Mouse (Mus musculus): Measurements from ENCODE around the gene Tmem182. TPM values are rescaled to one million over a fixed set of nuclear protein-coding genes. Genes with fewer than 3 reads are reported as not detected.

Tmem182 gene
- total and polyA plus RNA-seq, 3 experiments: not detected

DNA sequence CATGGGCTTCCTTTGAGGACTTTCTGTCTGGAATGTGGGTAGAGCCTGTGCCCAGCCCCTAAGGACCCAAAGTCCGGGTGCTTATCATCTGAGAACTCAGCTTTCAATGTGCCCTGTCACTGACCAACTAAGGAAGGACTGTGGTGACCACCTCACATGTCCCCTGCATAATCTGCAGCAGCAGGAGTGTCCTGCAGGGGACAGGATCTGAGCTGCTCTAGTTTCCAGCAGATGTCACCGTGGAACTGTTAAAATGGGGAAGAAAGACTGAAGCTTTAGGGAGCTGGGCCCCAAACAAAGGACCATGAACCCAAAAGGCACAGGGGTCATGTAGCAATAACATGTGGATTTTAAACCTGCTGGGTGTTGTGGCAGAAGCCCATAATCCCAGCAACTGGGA, 75.1 kb downstream of the Tmem182 start:
- Histone ChIP-seq H3K27me3 (replicated peaks) (no peaks in the 10 kb centered on the region), H3K4me3 (replicated peaks in 1 of 3; ENCODE audit: low read depth in 2 of 3, low read length in 2 of 3, poor library complexity in 1 of 3) (no peak overlapping the region), H3K9me3 (replicated peaks; ENCODE audit: low read length) (peaks cover 76% of the 10 kb centered on the region), H3K4me1 (ENCODE audit: control insufficient read depth in 1 of 2, insufficient read depth in 2 of 2) (no peaks in the 10 kb centered on the region), H3K36me3 (replicated peaks in 1 of 2; ENCODE audit: control insufficient read depth in 1 of 2, insufficient read depth in 1 of 2, low read length in 1 of 2) (no peaks in the 10 kb centered on the region), H3K9ac (ENCODE audit: insufficient read depth, low read depth) (no peak overlapping the region), H3K27ac (ENCODE audit: insufficient read depth, low read depth) (no peak overlapping the region), H3K79me2 (replicated peaks; ENCODE audit: control insufficient read depth, extremely low read depth, insufficient read depth, poor library complexity, severe bottlenecking) (no peaks in the 10 kb centered on the region), H3K4me2 (ENCODE audit: insufficient read depth, low read depth, poor library complexity, severe bottlenecking) (no peak overlapping the region)
- dilution Hi-C loops (cut with MboI; ENCODE audit: extremely low pct_ligation_motif_present, extremely low pct_unique_long_range_greater_than_20kb, low sequenced_read_pairs): no loop called here
- in situ Hi-C loops (cut with MboI; ENCODE audit: low pct_ligation_motif_present, low pct_unique_long_range_greater_than_20kb, low sequenced_read_pairs): no loop called here
- TF ChIP-seq HCFC1 (IDR thresholded peaks at IDR 0.05; ENCODE audit: low read depth, low read length): no peak
- TF ChIP-seq MAX (IDR thresholded peaks at IDR 0.05; ENCODE audit: low read length): no peak
- no peak for TF ChIP-seq JUN (IDR thresholded peaks at IDR 0.05; ENCODE audit: insufficient read depth, low read depth, low read length)
- no peak for TF ChIP-seq RCOR1 (conservative IDR thresholded peaks at IDR 0.05; ENCODE audit: low read depth, low read length)
- TF ChIP-seq EP300 (IDR thresholded peaks at IDR 0.05; ENCODE audit: low read length): no peak
- no peak for TF ChIP-seq CHD1 (IDR thresholded peaks at IDR 0.05; ENCODE audit: low read depth, low read length)
- TF ChIP-seq NRF1 (IDR thresholded peaks at IDR 0.05; ENCODE audit: low read depth, low read length): no peak
- no peak for TF ChIP-seq JUND (conservative IDR thresholded peaks at IDR 0.05; ENCODE audit: low read depth, low read length)
- TF ChIP-seq ZMIZ1 (IDR thresholded peaks at IDR 0.05; ENCODE audit: low read depth, low read length): no peak
- no peak for TF ChIP-seq CTCF (conservative IDR thresholded peaks at IDR 0.05 in 1 of 2, IDR thresholded peaks at IDR 0.05 in 1 of 2; ENCODE audit: low read depth in 2 of 2, low read length in 2 of 2)
- no peak for TF ChIP-seq ETS1 (conservative IDR thresholded peaks at IDR 0.05; ENCODE audit: low read depth, low read length)
- TF ChIP-seq MAZ (IDR thresholded peaks at IDR 0.05; ENCODE audit: low read depth, low read length): no peak
- DNase-seq (ENCODE audit: extremely low read depth): no peak

DNA sequence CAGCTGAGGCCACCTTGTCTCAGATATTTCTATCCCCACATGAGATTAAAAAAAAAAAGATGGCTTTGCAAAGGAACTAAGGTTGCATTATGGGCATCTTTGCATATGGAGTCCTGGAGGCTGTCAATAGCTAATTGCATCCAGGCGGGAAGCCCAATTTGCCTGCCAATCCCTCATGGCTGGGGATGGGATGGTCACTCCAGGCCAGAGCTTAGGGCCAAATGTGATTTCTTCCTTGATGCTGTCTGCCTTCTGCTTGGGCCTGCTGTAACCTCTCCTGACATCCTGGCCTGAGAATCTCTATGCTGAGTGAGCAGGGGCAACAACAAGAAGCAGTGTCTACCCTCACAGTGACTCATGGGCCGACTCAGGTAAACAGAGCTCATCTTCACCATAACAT, 78.5 kb downstream of the Tmem182 start:
- no peaks in the 10 kb centered on the region for H3K4me1 ChIP-seq (ENCODE audit: control insufficient read depth in 1 of 2, insufficient read depth in 2 of 2)
- no peaks in the 10 kb centered on the region for H3K79me2 ChIP-seq (replicated peaks; ENCODE audit: control insufficient read depth, extremely low read depth, insufficient read depth, poor library complexity, severe bottlenecking)
- in situ Hi-C loops (cut with MboI; ENCODE audit: low pct_ligation_motif_present, low pct_unique_long_range_greater_than_20kb, low sequenced_read_pairs) (no loop called here), dilution Hi-C loops (cut with MboI; ENCODE audit: extremely low pct_ligation_motif_present, extremely low pct_unique_long_range_greater_than_20kb, low sequenced_read_pairs) (no loop called here)
- no peak for DNase-seq (ENCODE audit: extremely low read depth)
- no peaks in the 10 kb centered on the region for H3K36me3 ChIP-seq (replicated peaks in 1 of 2; ENCODE audit: control insufficient read depth in 1 of 2, insufficient read depth in 1 of 2, low read length in 1 of 2)
- H3K9me3 ChIP-seq (replicated peaks; ENCODE audit: low read length): peaks cover 73% of the 10 kb centered on the region
- H3K4me2 ChIP-seq (ENCODE audit: insufficient read depth, low read depth, poor library complexity, severe bottlenecking): no peak overlapping the region
- TF ChIP-seq KAT2A (IDR thresholded peaks at IDR 0.05; ENCODE audit: insufficient replicate concordance, low read length) (no peak), ELF1 (IDR thresholded peaks at IDR 0.05; ENCODE audit: low read depth, low read length) (no peak), HCFC1 (IDR thresholded peaks at IDR 0.05; ENCODE audit: low read depth, low read length) (no peak), MAFK (IDR thresholded peaks at IDR 0.05; ENCODE audit: insufficient replicate concordance, low read length) (no peak), MXI1 (IDR thresholded peaks at IDR 0.05; ENCODE audit: low read depth, low read length) (no peak), ETS1 (conservative IDR thresholded peaks at IDR 0.05; ENCODE audit: low read depth, low read length) (no peak), UBTF (IDR thresholded peaks at IDR 0.05; ENCODE audit: low read depth, low read length) (no peak), MAX (IDR thresholded peaks at IDR 0.05; ENCODE audit: low read length) (no peak), MAZ (IDR thresholded peaks at IDR 0.05; ENCODE audit: low read depth, low read length) (no peak), ZMIZ1 (IDR thresholded peaks at IDR 0.05; ENCODE audit: low read depth, low read length) (no peak)
- no peak overlapping the region for H3K27ac ChIP-seq (ENCODE audit: insufficient read depth, low read depth)
- no peak overlapping the region for H3K9ac ChIP-seq (ENCODE audit: insufficient read depth, low read depth)
- H3K27me3 ChIP-seq (replicated peaks): no peaks in the 10 kb centered on the region
- no peak overlapping the region for H3K4me3 ChIP-seq (replicated peaks in 1 of 3; ENCODE audit: low read depth in 2 of 3, low read length in 2 of 3, poor library complexity in 1 of 3)
